Mouse (Mus musculus) bone marrow, adult 2 months (tissue): ENCODE measurements around the gene Svs1. TPM values are rescaled to one million over a fixed set of nuclear protein-coding genes. Genes with fewer than 3 reads are reported as not detected.
"Not testable (repeated sequence)": the region's sequence is repeated elsewhere in the genome, so short reads cannot be mapped to it uniquely, and the experiment has no call there.

Experiments used
- H3K27ac ChIP-seq: fragments of 200-500 bp; 2 replicates; pipeline ENCODE4 v1.5.1; 2012; ENCODE audit warnings: low read depth, mild to moderate bottlenecking, control low read depth, inconsistent platforms, low read length; ENCODE audit not compliant: control insufficient read depth, poor library complexity, insufficient read depth
- H3K4me1 ChIP-seq: fragments of 200-500 bp; 2 replicates; pipeline ENCODE4 v1.6.1; 2011; ENCODE audit warnings: low read length; ENCODE audit not compliant: control insufficient read depth, insufficient read depth
- H3K4me3 ChIP-seq: fragments of 200-500 bp; replicated peaks from 2 replicates; pipeline ENCODE3; 2011; ENCODE audit warnings: mild to moderate bottlenecking, low read depth, low read length, control low read depth; ENCODE audit not compliant: control insufficient read depth
- CTCF ChIP-seq: fragments of 200-500 bp; IDR thresholded peaks from 2 replicates; pipeline ENCODE4 v1.5.1; 2011; ENCODE audit warnings: low read length, control low read depth; ENCODE audit not compliant: control insufficient read depth, insufficient read depth
- POLR2A ChIP-seq: fragments of 200-500 bp; IDR thresholded peaks from 2 replicates; pipeline ENCODE4 v1.6.1; 2011; ENCODE audit warnings: low read depth, mild to moderate bottlenecking, control low read depth, low read length, borderline replicate concordance; ENCODE audit not compliant: control insufficient read depth
- WGBS: fragments of 180-500 bp; shearing (Covaris S2); methylation state at CpG from one replicate; pipeline ENCODE4 v1.1.7; 2018; 5-methylcytosine and 5-hydroxymethylcytosine counted together
- polyA plus RNA-seq: library from polyadenylated mRNA; stranded (reverse); fragments of >200 nt; gene quantifications from 2 replicates; pipeline ENCODE4 v1.2.4, GENCODE M21; 2011; ENCODE audit warnings: low replicate concordance; ENCODE audit not compliant: missing spikeins, insufficient read depth, insufficient read length

The Svs1 gene
- polyA plus RNA-seq, result not detected in 2 replicates

DNA sequence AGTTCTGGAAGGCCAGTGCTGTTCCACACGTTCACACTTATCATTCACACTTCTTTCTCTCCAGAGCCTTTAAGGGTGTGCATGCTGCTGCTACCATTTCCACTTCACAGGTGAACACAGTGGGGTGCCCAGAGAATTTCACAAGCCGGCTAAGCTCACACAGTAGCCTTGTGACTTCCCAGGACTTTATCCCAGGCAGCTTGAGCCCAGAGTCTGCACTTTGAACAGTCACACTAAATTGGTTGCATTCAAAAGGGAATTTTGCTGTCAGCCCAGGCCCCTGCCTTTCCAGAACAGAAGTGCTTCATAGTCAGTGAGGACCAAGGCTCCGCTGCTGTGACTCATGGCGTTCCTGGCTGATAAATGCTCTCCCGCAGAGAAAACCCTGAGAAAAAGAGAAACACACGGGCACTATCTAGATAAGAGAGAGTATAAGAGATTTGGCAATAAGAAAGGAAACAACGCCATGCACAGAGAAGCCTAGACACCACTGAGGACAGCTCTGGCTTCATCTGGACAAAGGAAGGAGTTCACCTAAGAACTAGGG, at the start of gene Svs1:
TSS of gene Svs1 (plus strand) at position 418 of the 547 bp plus-strand sequence.
- Histone ChIP-seq H3K4me1 (no peaks in the 10 kb centered on the region), H3K4me3 (no peak within 1 kb of the TSS), H3K27ac (no peak within 1 kb of the TSS)
- 70% methylated on average over 7 of the region's 7 CpGs for WGBS
- no peak for TF ChIP-seq POLR2A
- TF ChIP-seq CTCF, result no peak

DNA sequence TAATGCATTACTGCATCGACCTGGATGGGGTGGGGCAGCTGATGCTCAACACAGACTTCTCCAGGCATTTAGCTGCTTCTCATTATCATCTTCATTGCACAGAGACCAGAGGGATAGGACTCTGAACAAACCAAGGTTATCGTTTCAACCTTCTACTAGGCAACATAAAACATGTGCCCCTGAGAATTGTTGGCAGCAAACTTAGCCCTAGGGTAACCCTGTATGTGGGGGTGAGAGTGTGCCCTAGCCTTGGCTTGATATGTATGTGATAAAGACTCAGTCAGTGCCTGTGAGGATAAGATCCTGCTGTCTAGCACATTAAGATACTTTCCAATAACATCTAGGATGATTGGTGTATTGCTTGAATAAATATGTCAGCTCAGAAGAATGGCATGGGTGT, 37.1 kb upstream of the Svs1 start:
- no peak overlapping the region for H3K27ac ChIP-seq
- no peak overlapping the region for H3K4me3 ChIP-seq
- no peak for TF ChIP-seq CTCF
- no peak for TF ChIP-seq POLR2A
- H3K4me1 ChIP-seq, result no peaks in the 10 kb centered on the region
- 67% methylated on average over 2 of the region's 2 CpGs for WGBS

DNA sequence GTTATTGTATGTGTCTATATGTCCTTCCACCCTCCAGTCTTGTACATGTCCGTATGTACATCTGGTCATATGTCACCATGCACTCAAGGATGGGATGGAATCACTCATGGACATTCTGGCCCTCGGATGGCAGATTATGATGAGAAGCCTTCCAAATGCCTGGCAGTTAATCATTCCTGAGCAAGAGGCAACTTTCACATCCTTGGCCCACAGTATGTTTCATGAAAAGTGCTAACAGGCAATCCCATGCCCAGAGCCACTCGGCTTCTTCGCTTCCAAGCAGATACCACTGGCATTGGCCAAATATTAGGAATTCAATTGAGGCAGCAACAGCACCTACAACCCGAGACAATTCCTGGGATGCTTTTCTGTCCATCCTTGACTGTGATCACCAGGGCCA, 36.0 kb upstream of the Svs1 start:
- Histone ChIP-seq H3K4me1 (no peaks in the 10 kb centered on the region), H3K27ac (no peak overlapping the region), H3K4me3 (no peak overlapping the region)
- TF ChIP-seq POLR2A (no peak), CTCF (no peak)
- 73% methylated on average over 5 of the region's 5 CpGs for WGBS

DNA sequence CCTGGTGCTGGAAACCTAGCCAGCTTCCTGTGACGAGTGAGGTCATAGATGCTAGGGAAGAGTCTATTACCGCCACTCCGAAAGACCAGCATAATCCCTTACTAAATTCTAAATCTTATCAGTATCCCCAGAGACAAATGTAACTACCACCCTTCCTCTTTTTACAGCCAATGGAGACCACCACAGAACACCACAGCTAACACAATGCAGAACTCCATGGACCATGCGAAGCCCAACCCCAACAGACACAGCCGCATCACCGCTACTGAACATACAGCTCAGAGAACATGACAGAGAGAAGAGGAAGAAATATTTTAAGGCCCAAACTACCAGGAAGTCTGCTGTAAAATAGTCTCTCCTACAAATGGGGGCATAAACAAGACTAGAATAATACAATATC, 35.0 kb upstream of the Svs1 start:
- no peak overlapping the region for H3K4me3 ChIP-seq
- WGBS, result 17% methylated on average over 6 of the region's 6 CpGs
- H3K27ac ChIP-seq, result no peak overlapping the region
- TF ChIP-seq POLR2A (no peak), CTCF (no peak)
- H3K4me1 ChIP-seq, result no peaks in the 10 kb centered on the region

- H3K27ac ChIP-seq, result no peak overlapping the region
- no peak overlapping the region for H3K4me3 ChIP-seq
- TF ChIP-seq CTCF (no peak), POLR2A (no peak)
- no peaks in the 10 kb centered on the region for H3K4me1 ChIP-seq
- 79% methylated on average over 5 of the region's 5 CpGs for WGBS
Measured at GRCm38 (mm10) chr6:48953220-48953619, 33.4 kb upstream of the Svs1 start.

DNA sequence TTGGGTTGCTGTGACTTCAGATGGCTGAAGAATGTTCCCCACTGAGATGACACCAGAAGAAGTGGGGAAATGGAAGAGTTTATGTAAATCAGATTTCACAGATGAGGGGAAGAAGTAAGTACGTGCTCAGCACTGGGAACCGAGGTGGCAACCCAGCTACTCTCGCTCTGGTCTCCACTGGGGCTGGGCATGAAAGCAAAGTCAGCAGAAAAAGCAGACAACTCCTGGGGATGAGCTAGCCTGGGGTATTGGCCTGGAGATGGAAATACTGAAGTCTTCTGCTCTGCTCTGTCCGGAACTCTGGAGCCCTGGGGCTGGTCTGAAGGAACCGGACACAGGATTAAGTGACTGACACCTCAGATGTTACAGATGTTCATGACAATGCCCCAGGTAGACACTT, 32.5 kb upstream of the Svs1 start:
- no peak overlapping the region for H3K4me3 ChIP-seq
- H3K27ac ChIP-seq, result no peak overlapping the region
- TF ChIP-seq CTCF (no peak), POLR2A (no peak)
- WGBS, result 79% methylated on average over 5 of the region's 5 CpGs
- no peaks in the 10 kb centered on the region for H3K4me1 ChIP-seq

DNA sequence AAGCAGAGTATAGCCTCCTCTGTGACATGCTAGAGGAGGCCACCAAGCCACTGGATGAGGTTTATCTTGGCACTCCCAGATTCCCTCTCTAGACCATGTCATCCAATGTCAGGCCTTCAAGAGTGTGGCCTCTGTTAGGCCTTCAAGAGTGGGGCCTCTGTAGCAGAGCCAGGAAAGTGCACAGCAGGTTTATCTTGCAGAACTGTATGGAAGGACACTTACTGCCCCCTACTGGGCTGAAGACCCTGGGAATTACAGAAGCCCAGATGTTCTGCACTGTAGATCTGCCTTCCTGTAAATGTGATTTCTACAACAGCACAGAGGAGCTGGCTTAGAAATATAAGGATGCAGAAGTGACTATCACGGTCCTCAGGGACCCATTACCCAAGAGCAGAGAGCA, 31.7 kb upstream of the Svs1 start:
- no peak overlapping the region for H3K4me3 ChIP-seq
- TF ChIP-seq POLR2A (no peak), CTCF (peak; percentile 25; the same call in 1 of the 2 replicates)
- no peaks in the 10 kb centered on the region for H3K4me1 ChIP-seq
- WGBS, result 21% methylated on average over 1 of the region's 1 CpGs
- no peak overlapping the region for H3K27ac ChIP-seq

DNA sequence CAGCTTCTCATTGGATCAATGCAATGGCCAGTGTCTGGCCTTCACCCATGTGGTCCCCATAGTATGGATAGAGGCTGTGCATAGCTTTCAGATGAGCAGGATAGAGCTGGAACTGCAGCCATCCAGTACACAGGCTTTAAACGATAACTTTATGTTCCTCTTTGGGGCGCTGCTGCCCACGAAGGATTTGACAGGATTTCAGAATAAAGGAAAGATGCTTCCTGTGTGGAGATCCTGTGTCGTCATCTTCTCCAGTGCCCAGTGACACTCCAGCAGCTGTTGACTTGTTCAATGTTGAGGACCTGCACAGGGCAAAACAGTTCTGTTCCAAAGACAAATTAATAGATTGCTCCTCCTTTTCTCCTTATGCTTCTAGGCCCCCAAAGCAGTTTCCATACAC, 29.9 kb upstream of the Svs1 start:
- Histone ChIP-seq H3K27ac (no peak overlapping the region), H3K4me3 (no peak overlapping the region), H3K4me1 (no peaks in the 10 kb centered on the region)
- TF ChIP-seq POLR2A, result no peak
- TF ChIP-seq CTCF, result no peak
- WGBS, result 12% methylated on average over 4 of the region's 4 CpGs

- no peak overlapping the region for H3K27ac ChIP-seq
- 50% methylated on average over 1 of the region's 1 CpGs for WGBS
- H3K4me3 ChIP-seq, result no peak overlapping the region
- H3K4me1 ChIP-seq, result no peaks in the 10 kb centered on the region
- no peak for TF ChIP-seq POLR2A
- TF ChIP-seq CTCF, result no peak
Measured at GRCm38 (mm10) chr6:48958053-48958452, 28.6 kb upstream of the Svs1 start.

GRCm38 (mm10) chr6:48959151-48959550, 27.5 kb upstream of the Svs1 start:
- WGBS, result 38% methylated on average over 7 of the region's 7 CpGs

DNA sequence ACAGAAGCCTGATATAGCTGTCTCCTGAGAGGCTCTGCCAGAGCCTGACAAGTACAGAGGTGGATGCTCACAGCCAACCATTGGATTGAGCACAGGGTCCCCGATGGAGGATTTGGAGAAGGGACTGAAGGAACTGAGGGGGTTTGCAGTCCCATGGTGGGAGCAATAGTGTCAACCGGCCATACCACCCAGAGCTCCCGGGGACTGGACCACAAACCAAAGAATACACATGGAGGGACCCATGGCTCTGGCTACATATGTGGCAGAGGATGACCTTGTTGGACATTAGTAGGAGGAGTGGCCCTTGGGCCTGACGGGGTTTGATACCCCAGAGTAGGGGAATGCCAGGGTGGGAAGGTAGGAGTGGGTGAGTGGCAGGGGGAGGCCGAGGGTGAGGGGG, 20.0 kb upstream of the Svs1 start:
- H3K4me1 ChIP-seq, H3K4me3 ChIP-seq, H3K27ac ChIP-seq: not testable (repeated sequence)
- 80% methylated on average over 5 of the region's 5 CpGs for WGBS

More at GRCm38 (mm10) chr6:48959151-48959550, 27.5 kb upstream of the Svs1 start:
- H3K4me3 ChIP-seq, H3K4me1 ChIP-seq, H3K27ac ChIP-seq: not testable (repeated sequence)
